Mouse (Mus musculus) layer of hippocampus, adult 2 months (tissue): ENCODE results near the gene Ntm. TPM values are rescaled to one million over a fixed set of nuclear protein-coding genes. Genes with fewer than 3 reads are reported as not detected.

Experiments used
- DNase-seq, 2 experiments: peaks; one replicate each; pipeline ENCODE4 v3.0.0; 2022; ENCODE audit warnings: low spot score in 2 of 2
- H3K27ac ChIP-seq: fragments of 200-600 bp; 2 replicates; pipeline ENCODE4 v1.8.1; 2022
- H3K4me3 ChIP-seq: fragments of 200-600 bp; 2 replicates; pipeline ENCODE4 v1.8.1; 2022; ENCODE audit warnings: mild to moderate bottlenecking
- CTCF ChIP-seq: fragments of 200-600 bp; conservative IDR thresholded peaks from 2 replicates; pipeline ENCODE4 v1.8.1; 2022; ENCODE audit warnings: antibody characterized with exemption, mild to moderate bottlenecking, moderate library complexity
- long read RNA-seq, 2 experiments: library from polyadenylated mRNA; stranded (forward); transcript quantifications; one replicate each; pipeline ENCODE4 v2.0.0; 2021; ENCODE audit warnings: borderline mapping rate in 2 of 2
- total RNA-seq, 2 experiments: library from RNA; stranded (reverse); gene quantifications; 2 replicates each; pipeline ENCODE4 v1.2.3; 2021

Gene Ntm
- total RNA-seq: 100 to 1,000 TPM; 132 to 141 TPM
- long read RNA-seq, experiment 1, partial matches to known transcripts: 21 of 26 reads
- long read RNA-seq, experiment 1, other reads (novel, unspliced or antisense): 4 of 26 reads
- long read RNA-seq, experiment 2, partial matches to known transcripts: 14 of 23 reads
- long read RNA-seq, experiment 2, other reads (novel, unspliced or antisense): 9 of 23 reads

DNA sequence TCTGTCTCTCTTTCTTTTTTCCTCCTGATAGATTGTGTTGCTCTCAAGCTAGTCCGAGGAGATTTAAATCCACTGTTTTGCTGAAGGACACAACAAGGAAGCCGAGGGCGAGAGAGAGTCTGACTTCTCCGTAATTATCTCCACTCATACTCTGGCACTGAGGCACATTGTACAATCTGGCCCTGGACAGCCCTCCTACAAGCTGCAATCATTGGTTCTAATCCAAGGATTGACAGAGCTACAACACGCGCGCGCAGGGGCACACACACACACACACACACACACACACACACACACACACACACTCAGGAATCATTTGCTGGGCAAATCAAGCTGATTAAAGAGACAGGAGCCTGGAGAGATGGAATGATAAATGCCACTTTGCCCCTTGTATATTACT is at the start of gene Ntm:
Gene Ntm, minus strand, starts transcription at position 164 of the 400 bp plus-strand sequence.
- no peak for TF ChIP-seq CTCF
- peak within 1 kb of the TSS; percentile 91 for H3K27ac ChIP-seq
- peak; percentile 49 to 76 for DNase-seq
- H3K4me3 ChIP-seq: peak within 1 kb of the TSS; percentile 66

DNA sequence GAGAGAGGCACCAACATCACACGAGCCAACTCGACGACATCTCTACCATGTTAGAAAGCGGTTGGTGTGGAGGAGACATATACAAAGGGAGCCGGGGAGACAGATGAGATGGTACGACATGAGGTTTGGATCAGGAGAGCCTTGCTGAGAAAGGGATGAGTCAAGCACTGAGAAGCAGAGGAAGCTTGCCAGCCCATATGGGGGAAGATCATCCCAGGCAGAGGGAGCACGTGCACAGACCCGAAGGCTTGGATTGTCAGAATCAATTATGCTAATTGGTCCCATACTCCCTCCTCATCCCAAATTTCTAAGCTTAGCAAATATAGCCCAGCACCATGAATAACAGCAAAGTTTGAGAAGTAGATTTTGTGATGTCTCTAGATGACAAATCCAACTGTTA is 42.8 kb upstream of the Ntm start:
- H3K27ac ChIP-seq: no peak overlapping the region
- no peak overlapping the region for H3K4me3 ChIP-seq
- peak; percentile 23 to 63 for DNase-seq
- no peak for TF ChIP-seq CTCF

DNA sequence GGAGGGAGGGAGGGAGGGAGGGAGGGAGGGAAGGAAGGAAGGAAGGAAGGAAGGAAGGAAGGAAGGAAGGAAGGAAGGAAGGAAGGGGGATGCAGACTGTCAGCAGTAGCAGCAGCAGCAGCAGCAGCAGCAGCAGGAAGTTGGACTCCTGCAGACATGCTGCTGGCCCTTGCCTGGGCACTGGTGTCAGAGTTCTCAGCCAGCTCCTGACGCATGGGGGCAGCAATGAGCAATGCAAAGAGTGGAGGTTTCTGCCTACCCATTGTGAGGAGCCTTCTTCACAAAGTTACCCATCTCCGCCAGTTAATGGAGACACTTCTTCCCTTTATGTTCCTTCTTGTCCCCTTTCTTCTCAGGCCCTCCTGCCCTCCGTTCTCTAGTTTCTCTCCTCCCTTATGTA is 40.7 kb upstream of the Ntm start:
- H3K4me3 ChIP-seq: no peak overlapping the region
- TF ChIP-seq CTCF: peak; percentile 86
- peak; percentile 68 to 87 for DNase-seq

GRCm38 (mm10) chr9:29981177-29981915 is 18.4 kb upstream of the Ntm start:
- no peak for DNase-seq
- H3K27ac ChIP-seq: no peak overlapping the region
- no peak for TF ChIP-seq CTCF
- no peak overlapping the region for H3K4me3 ChIP-seq

More for the DNA sequence above, 40.7 kb upstream of the Ntm start:
- no peak overlapping the region for H3K27ac ChIP-seq

- peak in 1 of 2 experiments; percentile 11 for DNase-seq
- no peak for TF ChIP-seq CTCF
- Histone ChIP-seq H3K4me3 (peak overlapping the region; percentile 66), H3K27ac (peak overlapping the region; percentile 91)
These were observed 730 bp downstream of the Ntm start for GRCm38 (mm10) chr9:29961954-29962867.

DNA sequence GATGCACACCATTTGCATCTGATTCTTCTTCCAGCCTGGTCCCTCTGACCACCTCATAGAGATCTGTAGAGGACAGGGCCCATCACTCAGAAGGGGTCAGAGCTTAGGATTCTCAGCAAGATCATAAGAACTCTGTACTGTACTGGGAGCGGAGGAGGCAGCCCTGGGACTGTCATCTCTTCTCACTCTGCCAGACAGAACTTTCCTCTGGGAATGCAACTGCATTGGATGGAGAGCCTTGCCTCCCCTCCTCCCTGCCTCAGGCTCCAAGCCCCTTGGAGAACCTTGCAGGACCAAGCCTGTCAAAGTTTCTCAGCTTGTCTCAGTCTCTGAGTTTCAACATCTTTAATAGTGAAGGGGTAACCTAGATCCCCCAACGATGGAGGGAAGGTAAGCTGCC is 1.4 kb downstream of the Ntm start:
- TF ChIP-seq CTCF: no peak
- no peak for DNase-seq
- Histone ChIP-seq H3K4me3 (peak overlapping the region; percentile 66), H3K27ac (peak overlapping the region; percentile 91)

DNA sequence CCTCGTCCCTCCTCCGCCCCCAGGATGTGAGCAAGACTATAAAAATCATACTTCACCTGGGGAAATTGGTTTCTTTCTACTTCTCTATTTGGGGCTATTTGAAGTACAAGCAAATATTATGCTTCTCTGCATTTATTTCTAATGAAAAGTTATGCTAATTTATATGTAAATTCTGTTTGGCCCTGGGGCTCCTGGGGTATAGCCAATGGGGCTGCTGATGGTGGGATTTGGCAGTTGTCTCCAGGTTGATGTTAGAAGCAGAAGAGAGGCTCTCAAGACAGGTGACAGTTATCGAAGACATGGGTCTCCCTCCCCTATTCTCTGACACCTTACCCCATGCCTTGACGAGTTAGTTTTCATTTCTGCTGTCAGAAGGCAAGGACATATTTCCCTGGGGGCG is 2.2 kb downstream of the Ntm start:
- TF ChIP-seq CTCF: no peak
- DNase-seq: no peak

DNA sequence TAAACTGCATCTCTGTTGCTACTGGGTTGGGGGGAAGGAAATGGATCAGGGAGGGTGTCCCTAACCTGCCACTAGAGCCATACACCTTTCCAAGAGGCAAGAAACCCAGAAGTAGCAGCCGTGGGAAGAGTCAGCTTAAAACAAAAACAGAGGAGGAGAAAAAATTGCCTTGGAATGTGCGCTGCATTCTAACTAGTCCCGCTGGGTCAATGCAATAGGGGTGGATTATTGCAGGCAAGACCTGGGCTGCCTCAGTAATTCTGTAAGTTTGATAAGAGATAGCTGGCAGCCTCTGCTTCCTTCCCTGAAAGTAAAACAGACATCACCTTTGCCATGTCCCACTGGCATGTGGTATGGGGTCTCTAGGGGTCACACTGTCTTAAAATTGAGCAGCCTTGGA is 2.7 kb downstream of the Ntm start:
- no peak for TF ChIP-seq CTCF
- peak overlapping the region; percentile 91 for H3K27ac ChIP-seq
- H3K4me3 ChIP-seq: peak overlapping the region; percentile 66
- no peak for DNase-seq

More for the DNA sequence above, 2.2 kb downstream of the Ntm start:
- Histone ChIP-seq H3K4me3 (peak overlapping the region; percentile 66), H3K27ac (peak overlapping the region; percentile 91)

DNA sequence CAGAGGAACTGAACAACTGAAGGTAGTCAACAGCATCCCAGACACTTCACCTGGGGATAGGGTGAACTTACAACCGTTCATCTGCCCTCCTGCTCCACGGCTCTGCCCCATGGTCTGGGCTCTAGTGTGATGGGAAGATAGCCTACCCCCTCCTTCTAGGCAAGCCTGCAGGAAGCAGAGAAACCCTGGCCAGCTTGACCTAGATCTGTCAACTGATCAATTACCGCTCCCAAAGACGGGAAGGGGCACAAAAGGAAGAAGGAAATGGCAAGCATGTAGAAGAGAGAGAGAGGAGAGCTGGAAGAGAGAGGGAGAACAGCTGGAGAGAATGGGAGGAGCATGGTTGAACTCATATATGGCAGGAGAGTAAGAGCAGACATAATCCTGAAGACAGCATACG is 6.0 kb downstream of the Ntm start:
- H3K4me3 ChIP-seq: no peak overlapping the region
- peak overlapping the region; percentile 71 for H3K27ac ChIP-seq
- no peak for DNase-seq
- TF ChIP-seq CTCF: no peak

DNA sequence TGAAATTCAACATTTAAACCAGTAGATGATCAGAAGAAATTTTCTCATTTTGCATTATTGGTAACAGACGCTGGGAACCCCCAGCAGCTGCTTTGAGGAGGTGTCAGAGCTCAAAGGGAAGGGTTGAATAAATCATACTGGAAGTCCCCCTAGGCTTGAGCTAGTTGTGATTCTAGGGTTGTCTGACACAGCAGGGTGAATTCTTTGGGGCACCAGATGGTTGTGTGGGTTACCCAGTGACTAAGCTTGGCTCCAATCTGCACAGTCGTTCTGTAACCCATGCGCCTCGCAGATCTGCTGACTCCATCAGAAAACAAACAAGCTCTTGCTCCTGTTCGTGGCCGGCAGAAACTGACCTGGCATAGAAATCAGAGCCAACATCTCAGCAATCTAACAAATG is 8.9 kb downstream of the Ntm start:
- no peak for TF ChIP-seq CTCF
- Histone ChIP-seq H3K27ac (peak overlapping the region; percentile 61), H3K4me3 (no peak overlapping the region)
- DNase-seq: peak; percentile 80 to 89

GRCm38 (mm10) chr9:29949041-29949440 is 13.9 kb downstream of the Ntm start:
- TF ChIP-seq CTCF: no peak
- H3K27ac ChIP-seq: no peak overlapping the region
- no peak overlapping the region for H3K4me3 ChIP-seq
- peak; percentile 23 to 58 for DNase-seq

GRCm38 (mm10) chr9:29943209-29944070 is 19.5 kb downstream of the Ntm start:
- no peak for DNase-seq
- Histone ChIP-seq H3K27ac (no peak overlapping the region), H3K4me3 (peak overlapping the region; percentile 2; the same call in 1 of the 2 replicates)
- no peak; the same call in 1 of the 2 replicates for TF ChIP-seq CTCF
